Mouse (Mus musculus) cerebellum, adult 18-20 months (tissue): ENCODE data around the gene Rnf5.

ENCODE experiments used
- DNase-seq, 2 experiments: peaks; one replicate each; pipeline ENCODE4 v3.0.0; 2021

The Rnf5 gene

GRCm38 (mm10) chr17:34604511-34605237, 1.2 kb upstream of the Rnf5 start:
- DNase-seq, result no peak

GRCm38 (mm10) chr17:34604061-34604508, 595 bp upstream of the Rnf5 start, which contains the start of gene Agpat1:
TSS of gene Agpat1 (plus strand) at chr17:34604262.
- DNase-seq, result peak; percentile 96 to 100

- no peak for DNase-seq
Observed at GRCm38 (mm10) chr17:34601796-34602195, 1.7 kb downstream of the Rnf5 start.

GRCm38 (mm10) chr17:34599891-34600290, 3.6 kb downstream of the Rnf5 start:
- peak in 1 of 2 experiments; percentile 20 for DNase-seq

- peak in 1 of 2 experiments; percentile 6 for DNase-seq
Observed at GRCm38 (mm10) chr17:34597566-34598095, 5.9 kb downstream of the Rnf5 start, which contains the start of gene Ager. TSS of gene Ager (plus strand) at chr17:34597862.

GRCm38 (mm10) chr17:34596098-34596497, 7.4 kb downstream of the Rnf5 start:
- DNase-seq, result no peak

GRCm38 (mm10) chr17:34593752-34594525, 9.6 kb downstream of the Rnf5 start:
- peak in 1 of 2 experiments; percentile 34 for DNase-seq

- peak; percentile 51 to 54 for DNase-seq
Observed at GRCm38 (mm10) chr17:34592581-34593549, 10.6 kb downstream of the Rnf5 start.

GRCm38 (mm10) chr17:34591994-34592375, 11.5 kb downstream of the Rnf5 start:
- DNase-seq, result peak; percentile 89 to 91

GRCm38 (mm10) chr17:34591029-34591993, 12.2 kb downstream of the Rnf5 start, which contains the start of gene Pbx2:
TSS of gene Pbx2 (plus strand) at chr17:34591266.
- DNase-seq, result peak in 1 of 2 experiments; percentile 41

GRCm38 (mm10) chr17:34590154-34590987, 13.1 kb downstream of the Rnf5 start:
- peak in 1 of 2 experiments; percentile 34 for DNase-seq

GRCm38 (mm10) chr17:34589681-34590101, 13.8 kb downstream of the Rnf5 start, which contains the start of gene Gpsm3:
TSS of gene Gpsm3 (plus strand) at chr17:34589806.
- peak in 1 of 2 experiments; percentile 24 for DNase-seq

- no peak for DNase-seq
Observed at GRCm38 (mm10) chr17:34589206-34589605, 14.3 kb downstream of the Rnf5 start.

GRCm38 (mm10) chr17:34588767-34589166, 14.7 kb downstream of the Rnf5 start:
- DNase-seq, result no peak

- DNase-seq, result no peak
Observed at GRCm38 (mm10) chr17:34587814-34588213, 15.7 kb downstream of the Rnf5 start.

- peak; percentile 96 to 100 for DNase-seq
Observed at GRCm38 (mm10) chr17:34587423-34587811, 16.1 kb downstream of the Rnf5 start.

- DNase-seq, result peak; percentile 90 to 92
Observed at GRCm38 (mm10) chr17:34586796-34587422, 16.6 kb downstream of the Rnf5 start.

GRCm38 (mm10) chr17:34585877-34586771, 17.4 kb downstream of the Rnf5 start:
- peak; percentile 36 to 37 for DNase-seq
